Mouse (Mus musculus): Measurements from ENCODE around the gene Sec61b.

Gene Sec61b

GRCm38 (mm10) chr4:47473968-47474729 lies at the start of gene Sec61b, which contains the start of gene Alg2:
Gene Sec61b (plus strand): TSS chr4:47474658.
Gene Alg2 (minus strand): TSS chr4:47474333.
- peak; percentile 99 for DNase-seq

DNA sequence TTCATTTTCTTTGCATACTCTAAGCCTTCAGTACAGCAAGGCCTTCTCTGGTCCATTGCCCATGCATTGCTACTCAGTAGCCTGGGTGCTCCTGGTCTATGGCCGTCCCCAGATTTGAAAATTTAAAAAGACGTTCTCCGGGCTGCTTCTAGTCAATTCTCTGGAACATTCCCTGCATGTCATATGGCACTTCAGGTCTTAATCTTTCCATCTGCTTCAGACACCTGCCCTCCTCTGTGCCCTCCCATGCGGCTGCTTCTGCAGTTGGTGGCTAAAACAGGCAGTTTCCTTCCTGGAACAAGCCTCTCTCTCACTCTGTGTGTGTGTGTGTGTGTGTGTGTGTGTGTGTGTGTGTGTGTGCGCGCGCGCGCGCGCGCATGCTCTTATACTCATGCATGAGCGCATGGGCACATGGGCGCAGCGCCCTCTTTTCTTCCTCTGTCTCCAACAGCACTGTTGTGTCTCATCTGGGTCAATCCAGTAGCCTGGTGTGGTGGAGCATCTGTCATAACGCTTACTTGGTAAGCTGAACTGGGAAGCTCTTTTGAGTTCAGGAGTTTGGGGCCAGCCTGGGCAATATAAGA lies 49.1 kb upstream of the Sec61b start:
- no peak for DNase-seq

GRCm38 (mm10) chr4:47427606-47428005 lies 46.9 kb upstream of the Sec61b start:
- no peak for DNase-seq

DNA sequence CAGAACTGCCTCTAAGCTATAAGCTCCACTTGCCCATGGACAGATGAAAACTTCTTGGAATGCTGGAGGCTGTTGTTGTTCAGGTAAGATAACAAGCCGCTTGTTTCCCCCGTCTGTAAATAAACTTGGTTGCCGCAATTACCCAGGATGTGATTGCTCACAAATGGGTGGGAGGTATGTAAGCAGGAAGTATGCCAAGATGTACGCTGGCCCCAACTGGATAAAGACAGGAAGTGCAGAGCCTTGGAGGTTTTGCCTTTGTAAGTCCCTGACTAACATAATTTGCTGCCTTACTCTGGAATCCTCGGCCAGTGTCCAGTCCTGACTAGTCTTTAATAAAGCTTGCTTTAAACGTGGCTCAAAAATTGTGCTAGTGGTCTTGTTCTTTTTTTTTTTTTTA lies 43.9 kb upstream of the Sec61b start:
- no peak for DNase-seq

DNA sequence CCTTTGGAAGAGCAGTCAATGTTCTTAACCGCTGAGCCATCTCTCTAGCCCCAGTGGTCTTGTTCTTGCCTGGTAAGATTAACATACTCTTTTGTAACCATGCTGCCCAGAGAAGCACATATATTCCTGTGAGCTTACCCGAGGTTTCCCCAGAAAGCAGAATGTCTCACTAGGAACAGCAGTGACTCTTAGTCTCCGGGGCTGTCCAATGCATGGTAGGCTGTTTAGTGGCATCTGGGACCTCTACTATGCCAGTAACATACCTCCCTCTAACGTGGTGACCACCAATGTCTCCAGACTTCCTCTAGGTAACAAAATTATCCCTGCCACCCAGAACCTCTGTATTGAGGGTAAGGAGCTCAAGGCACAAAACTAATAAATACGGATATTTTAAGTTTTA lies 43.4 kb upstream of the Sec61b start:
- DNase-seq = no peak

- DNase-seq = no peak
Measured at GRCm38 (mm10) chr4:47432766-47433165, 41.7 kb upstream of the Sec61b start.

- DNase-seq = no peak
Measured at GRCm38 (mm10) chr4:47435131-47435530, 39.3 kb upstream of the Sec61b start.

DNA sequence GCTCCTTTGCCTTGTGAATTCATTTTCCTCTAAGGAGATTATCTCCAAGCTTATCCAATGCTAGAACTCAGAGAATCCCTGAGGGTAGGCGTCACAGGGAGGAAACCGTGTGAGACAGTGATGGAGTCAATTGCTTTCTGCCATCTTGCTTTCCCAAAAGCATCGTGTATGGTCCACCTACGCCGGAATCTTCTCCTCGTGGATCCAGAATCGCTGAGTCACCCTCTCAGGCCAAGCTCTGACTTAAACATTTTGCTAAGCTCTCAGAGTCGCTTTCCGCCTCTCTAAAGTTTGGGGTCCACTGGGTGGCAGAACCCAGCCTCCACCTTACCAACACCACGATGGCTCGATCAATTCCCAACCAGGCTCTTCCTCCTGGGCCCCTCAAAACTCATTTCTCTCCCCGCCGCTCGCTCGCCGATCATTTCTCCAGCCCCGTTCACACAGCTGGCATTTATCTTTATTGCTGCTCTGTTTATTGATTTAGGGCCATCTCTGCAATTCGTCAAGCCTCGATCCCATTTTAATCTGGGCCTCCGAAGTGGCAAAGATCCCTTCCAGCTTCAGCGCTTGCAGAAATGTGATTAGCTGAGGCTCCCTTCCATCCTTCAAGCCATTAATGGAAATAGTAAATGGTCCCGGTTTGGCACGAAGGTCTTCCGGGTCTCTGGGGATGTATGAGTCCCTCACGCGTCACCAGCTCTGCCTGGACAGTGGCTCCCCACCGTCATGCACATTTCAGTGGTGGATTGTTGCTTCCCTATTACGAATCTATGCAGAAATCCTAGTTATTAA lies 38.7 kb upstream of the Sec61b start:
- DNase-seq = no peak

GRCm38 (mm10) chr4:47437365-47438340 lies 36.8 kb upstream of the Sec61b start:
- DNase-seq = peak; percentile 93

DNA sequence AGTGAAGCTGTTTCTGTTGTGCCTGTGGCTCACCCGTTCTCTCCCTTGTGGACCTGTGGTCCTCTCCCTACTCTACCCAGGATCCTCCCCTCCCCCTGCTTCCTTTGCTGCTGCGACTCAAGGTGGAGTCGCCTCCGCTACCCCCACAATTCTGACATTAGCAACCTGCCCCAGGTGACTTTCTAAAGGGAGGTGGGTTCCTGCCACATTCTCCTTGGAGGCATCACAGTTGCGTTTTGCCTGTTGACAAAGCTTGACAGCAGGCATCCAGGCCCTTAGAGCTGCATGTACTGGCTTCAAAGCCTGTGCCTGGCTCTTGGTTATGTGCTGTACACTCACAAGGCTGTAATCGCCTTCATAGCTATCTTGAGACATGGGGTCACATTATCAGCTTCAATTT lies 35.5 kb upstream of the Sec61b start:
- DNase-seq = no peak

GRCm38 (mm10) chr4:47440951-47441350 lies 33.5 kb upstream of the Sec61b start:
- DNase-seq = no peak

GRCm38 (mm10) chr4:47448526-47448925 lies 25.9 kb upstream of the Sec61b start:
- no peak for DNase-seq

- no peak for DNase-seq
Measured at GRCm38 (mm10) chr4:47449116-47449515, 25.3 kb upstream of the Sec61b start.

GRCm38 (mm10) chr4:47449586-47450522 lies 24.6 kb upstream of the Sec61b start:
- DNase-seq = no peak

- no peak for DNase-seq
Measured at GRCm38 (mm10) chr4:47467196-47467595, 7.3 kb upstream of the Sec61b start.

- DNase-seq = no peak
Measured at GRCm38 (mm10) chr4:47473586-47473967, 881 bp upstream of the Sec61b start.

GRCm38 (mm10) chr4:47474730-47475643 lies 529 bp downstream of the Sec61b start:
- DNase-seq = no peak

- no peak for DNase-seq
Measured at GRCm38 (mm10) chr4:47477539-47477938, 3.1 kb downstream of the Sec61b start.

DNA sequence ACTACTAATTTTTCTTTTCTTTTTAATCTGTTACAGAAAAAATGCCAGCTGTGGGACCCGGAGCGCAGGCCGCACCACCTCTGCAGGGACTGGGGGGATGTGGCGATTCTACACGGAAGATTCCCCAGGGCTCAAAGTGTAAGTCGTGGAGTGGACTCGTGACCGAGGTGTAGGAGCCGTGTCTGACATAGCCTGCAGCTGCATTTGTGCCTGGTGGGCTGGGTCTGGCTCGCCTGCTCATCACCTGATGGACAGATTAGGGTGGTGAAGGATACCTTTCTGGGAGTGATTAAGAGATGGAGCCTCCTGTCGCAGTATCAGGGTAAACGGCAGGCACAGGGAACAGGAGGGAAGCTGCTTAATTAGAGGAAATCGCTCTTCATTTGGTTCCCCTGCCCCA lies 5.6 kb downstream of the Sec61b start:
- no peak for DNase-seq

GRCm38 (mm10) chr4:47480576-47480975 lies 6.1 kb downstream of the Sec61b start:
- no peak for DNase-seq
